Mouse (Mus musculus) thymus, adult 2 months (tissue): ENCODE measurements around the gene Ankrd11.

Source experiments
- CTCF ChIP-seq: fragments of 200-500 bp; IDR thresholded peaks from 2 replicates; pipeline ENCODE4 v1.5.1; 2012; ENCODE audit warnings: mild to moderate bottlenecking, control low read depth, low read length, moderate library complexity, borderline replicate concordance; ENCODE audit not compliant: control insufficient read depth, poor library complexity, insufficient read depth; ENCODE audit errors: extremely low read depth
- POLR2A ChIP-seq: fragments of 200-500 bp; IDR thresholded peaks from 2 replicates; pipeline ENCODE4 v1.6.1; 2012; ENCODE audit warnings: mild to moderate bottlenecking, low read length, control low read depth, moderate library complexity; ENCODE audit not compliant: control insufficient read depth, poor library complexity, insufficient read depth; ENCODE audit errors: extremely low read depth

GRCm38 (mm10) chr8:123005328-123005727, 36.7 kb downstream of the Ankrd11 start:
- TF ChIP-seq POLR2A (no peak), CTCF (no peak)
